Mouse (Mus musculus) layer of hippocampus, adult 2 months (tissue): ENCODE measurements at regions not wholly inside any gene's neighbourhood (a gene's known extent, or its start where the extent isn't known, plus 50 kb on each side); places are given as distances from the start of the nearest gene placed in this dataset.

Experiments used
- DNase-seq, 2 experiments: peaks; one replicate each; pipeline ENCODE4 v3.0.0; 2022; ENCODE audit warnings: low spot score in 2 of 2
- H3K27ac ChIP-seq: fragments of 200-600 bp; 2 replicates; pipeline ENCODE4 v1.8.1; 2022
- H3K4me3 ChIP-seq: fragments of 200-600 bp; 2 replicates; pipeline ENCODE4 v1.8.1; 2022; ENCODE audit warnings: mild to moderate bottlenecking
- CTCF ChIP-seq: fragments of 200-600 bp; conservative IDR thresholded peaks from 2 replicates; pipeline ENCODE4 v1.8.1; 2022; ENCODE audit warnings: antibody characterized with exemption, mild to moderate bottlenecking, moderate library complexity

DNA sequence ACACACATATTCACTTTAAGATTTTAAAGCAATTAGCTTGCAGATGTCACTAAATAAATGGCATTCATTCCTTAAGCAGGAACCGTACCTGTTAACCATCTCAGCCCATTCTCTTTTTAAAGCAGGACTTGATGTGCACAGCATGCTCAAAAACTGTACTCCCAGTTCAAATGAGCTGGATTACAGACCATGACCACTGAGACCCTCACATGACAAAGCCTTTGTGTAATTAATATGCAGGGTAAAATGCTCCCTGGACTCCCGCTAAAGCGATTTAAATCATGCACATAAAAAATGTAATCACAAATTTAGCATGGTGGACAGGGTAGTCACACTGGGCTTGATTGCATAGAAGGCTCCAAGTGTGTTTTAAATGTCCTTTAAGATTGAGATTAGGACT is 547.2 kb downstream of the Nr4a2 start:
- Histone ChIP-seq H3K27ac (no peak overlapping the region), H3K4me3 (no peak overlapping the region)
- no peak for DNase-seq
- TF ChIP-seq CTCF: no peak

DNA sequence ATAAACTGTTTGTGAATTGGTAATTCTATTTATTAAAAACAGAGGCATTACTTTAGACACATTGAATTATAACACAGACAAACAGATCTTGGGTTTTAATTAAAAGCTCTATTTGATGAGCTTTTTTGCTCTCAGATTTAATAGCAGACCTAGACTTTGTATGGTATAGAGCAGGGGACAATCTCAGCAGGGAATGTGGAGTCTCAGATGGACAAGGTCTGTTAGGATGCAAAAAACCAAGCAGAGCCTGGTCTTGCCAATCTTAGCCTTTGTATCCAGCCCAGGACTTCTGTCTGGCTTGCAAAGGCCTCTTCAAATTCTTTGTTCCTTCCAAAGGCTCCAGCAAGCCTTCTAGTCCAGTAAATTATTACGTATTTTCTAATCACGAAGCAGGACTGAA is 551.0 kb downstream of the Nr4a2 start:
- Histone ChIP-seq H3K4me3 (no peak overlapping the region), H3K27ac (no peak overlapping the region)
- no peak for DNase-seq
- TF ChIP-seq CTCF: no peak

DNA sequence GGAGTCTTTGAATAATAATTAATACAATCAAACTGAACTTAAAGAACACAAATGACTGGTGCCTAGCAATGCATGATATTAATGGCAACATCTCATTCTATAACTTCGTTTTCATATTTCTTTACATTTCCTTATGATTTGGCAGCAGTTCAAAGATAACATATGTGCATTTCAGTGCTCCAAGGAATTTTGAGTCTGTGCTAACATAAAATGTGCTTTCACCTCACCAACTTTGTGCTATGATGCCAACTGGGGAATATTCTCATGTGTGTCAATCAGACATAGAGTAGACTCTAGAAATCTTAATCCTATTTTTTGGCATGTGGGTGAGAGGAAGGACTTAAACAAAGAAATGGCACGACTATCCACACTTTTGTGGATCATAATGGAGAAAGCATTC is 562.5 kb downstream of the Nr4a2 start:
- Histone ChIP-seq H3K4me3 (no peak overlapping the region), H3K27ac (no peak overlapping the region)
- DNase-seq: no peak
- no peak for TF ChIP-seq CTCF

GRCm38 (mm10) chr2:56552197-56552964 is 571.4 kb downstream of the Nr4a2 start:
- no peak for DNase-seq
- H3K4me3 ChIP-seq: no peak overlapping the region
- no peak for TF ChIP-seq CTCF
- H3K27ac ChIP-seq: no peak overlapping the region

DNA sequence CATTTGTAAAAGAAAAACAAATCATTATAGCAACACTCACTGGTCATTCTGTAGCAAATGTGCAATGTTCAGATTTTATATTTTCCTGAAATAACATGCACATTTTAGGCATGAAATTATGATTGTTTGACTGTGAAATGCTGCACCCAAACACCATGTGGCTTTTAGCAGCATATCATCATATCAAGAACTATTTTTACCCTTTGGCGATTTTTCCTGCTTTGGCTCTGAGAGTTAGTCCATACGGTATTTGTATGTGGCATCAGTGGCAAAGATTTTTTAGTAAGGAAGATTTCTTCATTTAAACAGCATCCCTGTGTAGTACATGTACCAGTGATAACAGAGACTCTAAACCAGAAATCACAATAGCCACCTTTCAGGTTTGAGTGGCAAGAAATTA is 573.6 kb downstream of the Nr4a2 start:
- TF ChIP-seq CTCF: no peak
- Histone ChIP-seq H3K27ac (no peak overlapping the region), H3K4me3 (no peak overlapping the region)
- DNase-seq: no peak

DNA sequence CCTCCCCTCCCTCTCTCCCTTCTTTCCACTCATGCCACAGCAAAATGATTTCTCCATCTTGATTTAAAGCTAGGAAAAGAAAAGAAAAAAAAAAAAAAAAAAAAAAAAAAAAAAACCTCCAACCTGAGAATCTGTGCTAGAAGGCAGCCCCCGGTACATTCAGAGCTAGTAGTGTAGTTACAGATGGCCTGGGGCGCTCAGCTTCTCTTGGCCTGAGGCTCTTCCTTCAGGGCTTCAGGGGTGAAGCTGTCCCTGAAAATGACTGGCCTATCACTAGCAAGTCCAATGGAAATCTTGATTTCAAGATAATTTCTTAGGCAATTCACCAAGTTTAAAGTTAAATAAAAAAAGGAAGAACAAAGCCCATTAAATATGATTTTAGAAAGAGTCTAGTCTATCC is 583.1 kb downstream of the Nr4a2 start:
- no peak overlapping the region for H3K4me3 ChIP-seq
- DNase-seq: no peak
- TF ChIP-seq CTCF: no peak

DNA sequence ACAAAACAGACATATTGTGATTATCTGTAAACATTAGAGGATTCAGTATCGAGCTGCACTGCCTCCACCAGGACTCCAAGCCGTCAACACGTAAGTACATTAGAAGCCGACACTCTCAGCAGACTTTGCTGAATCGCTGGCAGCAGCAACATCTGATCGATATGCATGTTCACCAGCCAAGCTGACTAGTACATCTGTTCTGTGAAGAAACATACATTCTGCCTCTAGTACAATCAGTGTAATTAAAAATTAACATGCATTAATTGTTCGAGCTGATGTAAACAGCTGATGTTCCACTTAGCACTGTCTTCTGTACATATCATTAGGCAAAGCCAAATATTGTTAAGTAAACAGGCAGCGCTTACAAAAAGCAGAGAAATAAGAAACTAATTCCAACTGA is 584.0 kb downstream of the Nr4a2 start:
- Histone ChIP-seq H3K27ac (no peak overlapping the region), H3K4me3 (no peak overlapping the region)
- DNase-seq: peak in 1 of 2 experiments; percentile 22
- TF ChIP-seq CTCF: no peak; the same call in 1 of the 2 replicates

More for the DNA sequence above, 583.1 kb downstream of the Nr4a2 start:
- no peak overlapping the region for H3K27ac ChIP-seq

DNA sequence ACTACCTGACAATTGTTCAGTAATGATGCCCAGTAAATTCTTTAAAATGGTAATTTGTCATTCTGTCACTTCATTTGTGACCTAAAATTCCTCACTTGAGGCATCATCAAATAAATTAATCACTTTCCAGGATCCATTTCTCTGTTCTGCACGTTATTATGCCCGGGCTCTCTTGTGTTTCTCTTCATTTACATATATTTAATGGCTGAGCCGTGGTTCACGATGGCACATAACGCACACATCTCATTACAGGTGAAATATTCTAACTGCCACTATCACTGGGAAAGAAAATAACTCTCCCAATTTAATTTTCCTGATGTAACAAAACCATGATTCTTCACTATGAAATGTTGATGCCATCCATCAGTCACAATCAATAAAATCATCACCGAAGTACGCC is 604.4 kb downstream of the Nr4a2 start:
- no peak for TF ChIP-seq CTCF
- no peak overlapping the region for H3K4me3 ChIP-seq
- DNase-seq: no peak
- H3K27ac ChIP-seq: no peak overlapping the region
